Mouse (Mus musculus): ENCODE results near the gene Jak1.

DNA sequence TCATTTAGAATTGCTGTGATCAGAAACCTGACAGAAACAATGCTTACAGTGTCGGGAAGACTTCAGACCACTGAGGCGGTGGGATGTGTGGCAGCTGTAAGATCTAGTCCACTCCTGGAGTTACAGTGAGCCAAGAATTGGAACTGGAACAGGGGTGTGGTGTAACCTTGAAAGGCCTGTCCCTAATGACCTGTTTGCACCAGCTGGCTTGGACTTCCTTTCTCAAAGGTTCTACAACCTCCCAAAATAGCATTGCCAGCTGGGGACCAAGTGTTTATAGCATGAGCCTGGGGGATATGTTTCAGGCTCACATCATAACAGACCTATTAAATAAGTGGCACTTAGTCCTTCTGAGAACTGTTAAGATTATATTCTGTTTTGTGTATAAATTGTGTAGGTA is 15.0 kb upstream of the Jak1 start:
- no peak for TF ChIP-seq MAFK (IDR thresholded peaks at IDR 0.05; ENCODE audit: insufficient read depth, low read depth, low read length)
- TF ChIP-seq ZC3H11A (IDR thresholded peaks at IDR 0.05; ENCODE audit: borderline replicate concordance, low read depth, low read length), result no peak
- no peak for TF ChIP-seq HCFC1 (IDR thresholded peaks at IDR 0.05; ENCODE audit: borderline replicate concordance, insufficient read depth, low read length)
- no peak for TF ChIP-seq CHD2 (IDR thresholded peaks at IDR 0.05; ENCODE audit: low read depth, low read length)
